Mouse (Mus musculus): ENCODE results near the gene Timm9.
"Not testable (repeated sequence)": the region's sequence is repeated elsewhere in the genome, so short reads cannot be mapped to it uniquely, and the experiment has no call there.

DNA sequence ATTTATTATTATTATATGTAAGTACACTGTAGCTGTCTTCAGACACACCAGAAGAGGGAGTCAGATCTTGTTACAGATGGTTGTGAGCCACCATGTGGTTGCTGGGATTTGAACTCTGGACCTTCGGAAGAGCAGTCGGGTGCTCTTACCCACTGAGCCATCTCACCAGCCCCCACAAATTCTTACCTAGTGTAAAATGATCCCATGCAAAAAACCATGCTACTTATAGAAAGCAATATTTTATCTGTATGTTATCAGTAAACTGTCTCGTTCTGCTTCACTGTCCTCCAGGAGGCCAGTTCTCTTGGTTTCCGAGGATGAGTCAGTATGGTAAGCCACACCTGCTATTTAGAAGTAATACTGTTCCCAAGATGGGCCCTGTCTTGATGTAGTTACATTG lies 32.2 kb downstream of the Timm9 start:
- TF ChIP-seq MEF2A (IDR thresholded peaks at IDR 0.05; ENCODE audit: borderline replicate concordance, low read depth, low read length); PAX5 (IDR thresholded peaks at IDR 0.05; ENCODE audit: low read length); EP300 (IDR thresholded peaks at IDR 0.05; ENCODE audit: low read length); TCF12 (IDR thresholded peaks at IDR 0.05; ENCODE audit: low read depth, low read length); CTCF (conservative IDR thresholded peaks at IDR 0.05 in 1 of 2, IDR thresholded peaks at IDR 0.05 in 1 of 2; ENCODE audit: low read depth in 2 of 2, low read length in 2 of 2); RCOR1 (conservative IDR thresholded peaks at IDR 0.05; ENCODE audit: low read depth, low read length); POLR2A (IDR thresholded peaks at IDR 0.05; ENCODE audit: low read depth, low read length); MAFK (IDR thresholded peaks at IDR 0.05; ENCODE audit: insufficient replicate concordance, low read length): not testable (repeated sequence)

All from CH12.LX (cell line).